Mouse (Mus musculus): Measurements from ENCODE around the gene Immp2l. TPM values are rescaled to one million over a fixed set of nuclear protein-coding genes. Genes with fewer than 3 reads are reported as not detected.

Gene Immp2l
- polyA plus RNA-seq, 1 experiment from 2014 or later = 8.1 TPM

DNA sequence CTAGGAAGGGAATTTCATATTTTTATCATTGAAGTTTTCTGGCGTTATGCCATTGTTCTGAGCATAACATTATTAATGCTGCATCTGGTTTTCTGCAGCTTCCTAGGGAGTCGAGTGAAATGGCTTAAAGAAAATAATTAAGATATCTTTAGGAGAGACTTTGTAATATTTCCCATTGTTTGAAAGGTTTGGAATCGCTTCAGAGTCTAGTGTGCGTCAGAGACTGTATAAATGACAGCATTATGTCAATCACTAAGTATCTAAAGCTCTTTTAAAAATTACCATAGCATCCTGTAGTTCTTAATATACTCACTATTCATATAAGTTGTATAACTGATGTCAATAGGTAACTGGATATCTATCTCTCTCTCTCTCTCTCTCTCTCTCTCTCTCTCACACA lies 551.3 kb downstream of the Immp2l start:
- no peaks in the 10 kb centered on the region for H3K4me1 ChIP-seq (ENCODE audit: control insufficient read depth, insufficient read depth, low read length)
- H3K36me3 ChIP-seq (ENCODE audit: control insufficient read depth, insufficient read depth, low read length) = no peaks in the 10 kb centered on the region
- H3K9me3 ChIP-seq (ENCODE audit: control insufficient read depth, low read length) = no peaks in the 10 kb centered on the region
- no peak overlapping the region for H3K4me2 ChIP-seq (ENCODE audit: low read depth, severe bottlenecking)
- 89% methylated on average over 4 of the region's 4 CpGs for WGBS
- no peak for ATAC-seq (ENCODE audit: insufficient number of reproducible peaks, low FRiP score, low TSS enrichment, low read depth)
- H3K9ac ChIP-seq (ENCODE audit: low read length) = no peak overlapping the region
- no peak overlapping the region for H3K4me3 ChIP-seq (ENCODE audit: low read depth, low read length)
- no peaks in the 10 kb centered on the region for H3K27me3 ChIP-seq (ENCODE audit: control insufficient read depth, insufficient read depth, low read length)
- DNase-seq (ENCODE audit: low spot score) = no peak
- no peak overlapping the region for H3K27ac ChIP-seq (replicated peaks; ENCODE audit: low read depth, low read length)

DNA sequence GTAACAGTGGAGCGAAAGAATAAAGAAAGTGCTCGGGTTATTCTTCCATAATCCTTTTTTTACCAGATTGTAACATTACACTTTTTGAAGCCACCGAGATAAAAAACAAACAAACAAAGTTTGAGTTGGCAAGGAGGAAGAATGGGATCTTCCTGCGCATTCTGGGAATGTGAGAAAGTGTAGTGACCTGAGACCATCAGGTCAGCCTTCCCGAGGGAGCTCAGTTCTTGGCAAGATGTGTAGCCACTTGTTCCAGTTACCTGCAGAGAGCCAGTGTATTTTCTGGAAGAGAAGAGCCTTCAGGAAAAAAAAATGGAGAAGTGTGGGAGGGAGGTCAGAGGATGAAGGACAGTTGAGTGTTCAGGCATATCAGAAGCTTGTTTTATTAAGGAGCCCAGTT lies 569.5 kb downstream of the Immp2l start:
- Histone ChIP-seq H3K27me3 (ENCODE audit: control insufficient read depth, insufficient read depth, low read length) (no peaks in the 10 kb centered on the region), H3K4me2 (ENCODE audit: low read depth, severe bottlenecking) (no peak overlapping the region), H3K9me3 (ENCODE audit: control insufficient read depth, low read length) (no peaks in the 10 kb centered on the region), H3K4me3 (ENCODE audit: low read depth, low read length) (no peak overlapping the region), H3K27ac (replicated peaks; ENCODE audit: low read depth, low read length) (no peak overlapping the region), H3K36me3 (ENCODE audit: control insufficient read depth, insufficient read depth, low read length) (no peaks in the 10 kb centered on the region), H3K9ac (ENCODE audit: low read length) (no peak overlapping the region), H3K4me1 (ENCODE audit: control insufficient read depth, insufficient read depth, low read length) (no peaks in the 10 kb centered on the region)
- ATAC-seq (ENCODE audit: insufficient number of reproducible peaks, low FRiP score, low TSS enrichment, low read depth) (no peak), DNase-seq (ENCODE audit: low spot score) (no peak)
- 86% methylated on average over 5 of the region's 5 CpGs for WGBS

DNA sequence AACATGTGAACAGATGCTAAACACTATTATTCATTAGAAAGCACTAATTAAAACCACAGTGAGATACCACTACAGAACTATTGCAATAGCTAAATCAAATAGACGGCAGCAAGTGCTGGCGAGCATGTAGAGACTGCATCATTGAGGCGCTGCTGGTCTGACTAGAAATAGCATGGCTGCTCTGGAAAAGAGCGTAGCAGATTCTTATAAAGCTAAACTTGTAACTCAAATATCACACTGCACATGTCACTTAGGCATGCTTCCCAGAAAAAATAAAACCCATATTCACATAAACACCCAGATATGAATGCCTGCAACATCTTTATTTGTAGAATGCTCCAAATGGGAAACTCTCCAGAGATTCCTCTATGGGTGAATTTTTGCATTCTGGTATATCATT lies 570.1 kb downstream of the Immp2l start:
- Histone ChIP-seq H3K9me3 (ENCODE audit: control insufficient read depth, low read length) (no peaks in the 10 kb centered on the region), H3K4me3 (ENCODE audit: low read depth, low read length) (no peak overlapping the region), H3K27ac (replicated peaks; ENCODE audit: low read depth, low read length) (no peak overlapping the region), H3K9ac (ENCODE audit: low read length) (no peak overlapping the region), H3K4me2 (ENCODE audit: low read depth, severe bottlenecking) (no peak overlapping the region), H3K4me1 (ENCODE audit: control insufficient read depth, insufficient read depth, low read length) (no peaks in the 10 kb centered on the region), H3K27me3 (ENCODE audit: control insufficient read depth, insufficient read depth, low read length) (no peaks in the 10 kb centered on the region), H3K36me3 (ENCODE audit: control insufficient read depth, insufficient read depth, low read length) (no peaks in the 10 kb centered on the region)
- ATAC-seq (ENCODE audit: insufficient number of reproducible peaks, low FRiP score, low TSS enrichment, low read depth) = no peak
- 87% methylated on average over 4 of the region's 4 CpGs for WGBS
- no peak for DNase-seq (ENCODE audit: low spot score)

DNA sequence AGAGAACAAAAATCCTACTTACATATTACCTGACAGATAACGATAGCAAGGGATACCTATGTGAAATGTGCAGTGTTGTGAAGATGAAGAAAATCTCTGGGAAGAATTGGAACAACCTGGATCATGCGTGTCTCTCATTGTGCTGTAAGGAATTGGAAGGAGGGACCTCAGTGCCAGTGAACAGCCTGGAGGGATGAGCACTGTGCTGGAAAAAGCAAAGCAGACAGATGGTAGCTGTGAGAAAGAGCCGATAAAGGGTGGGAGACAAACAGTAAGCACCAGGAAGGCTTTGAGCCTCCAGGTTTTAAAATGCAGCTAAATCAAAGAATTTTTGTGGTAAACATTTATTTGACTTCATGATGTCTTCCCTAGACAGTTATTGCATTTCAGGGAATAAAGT lies 591.4 kb downstream of the Immp2l start:
- DNase-seq (ENCODE audit: low spot score) (no peak), ATAC-seq (ENCODE audit: insufficient number of reproducible peaks, low FRiP score, low TSS enrichment, low read depth) (no peak)
- Histone ChIP-seq H3K9me3 (ENCODE audit: control insufficient read depth, low read length) (no peaks in the 10 kb centered on the region), H3K4me2 (ENCODE audit: low read depth, severe bottlenecking) (no peak overlapping the region), H3K36me3 (ENCODE audit: control insufficient read depth, insufficient read depth, low read length) (no peaks in the 10 kb centered on the region), H3K4me1 (ENCODE audit: control insufficient read depth, insufficient read depth, low read length) (no peaks in the 10 kb centered on the region), H3K27ac (replicated peaks; ENCODE audit: low read depth, low read length) (no peak overlapping the region), H3K27me3 (ENCODE audit: control insufficient read depth, insufficient read depth, low read length) (no peaks in the 10 kb centered on the region), H3K4me3 (ENCODE audit: low read depth, low read length) (no peak overlapping the region), H3K9ac (ENCODE audit: low read length) (no peak overlapping the region)
- 89% methylated on average over 3 of the region's 3 CpGs for WGBS

DNA sequence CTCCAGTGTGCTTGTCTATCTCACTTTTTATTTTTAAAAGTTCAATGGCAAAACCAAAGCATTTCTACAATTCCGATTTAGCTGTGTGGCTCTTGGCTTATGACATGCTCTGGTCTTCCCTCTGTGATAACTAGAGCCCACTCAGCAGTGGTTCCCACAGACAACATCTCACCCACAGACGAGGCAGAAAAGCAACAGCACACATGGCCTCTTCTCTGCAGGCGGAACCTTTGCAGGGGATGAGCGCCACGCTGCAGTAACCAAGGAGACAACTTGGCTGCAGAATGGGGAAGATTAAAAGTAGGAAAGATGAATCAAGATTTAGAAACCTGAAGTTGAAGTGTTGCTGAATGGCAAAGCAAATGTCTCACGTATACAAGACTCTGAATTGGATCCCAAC lies 597.5 kb downstream of the Immp2l start:
- Histone ChIP-seq H3K4me1 (ENCODE audit: control insufficient read depth, insufficient read depth, low read length) (no peaks in the 10 kb centered on the region), H3K27ac (replicated peaks; ENCODE audit: low read depth, low read length) (no peak overlapping the region), H3K4me2 (ENCODE audit: low read depth, severe bottlenecking) (no peak overlapping the region), H3K27me3 (ENCODE audit: control insufficient read depth, insufficient read depth, low read length) (no peaks in the 10 kb centered on the region), H3K4me3 (ENCODE audit: low read depth, low read length) (no peak overlapping the region), H3K9me3 (ENCODE audit: control insufficient read depth, low read length) (no peaks in the 10 kb centered on the region), H3K9ac (ENCODE audit: low read length) (no peak overlapping the region), H3K36me3 (ENCODE audit: control insufficient read depth, insufficient read depth, low read length) (no peaks in the 10 kb centered on the region)
- WGBS = 88% methylated on average over 6 of the region's 6 CpGs
- no peak for ATAC-seq (ENCODE audit: insufficient number of reproducible peaks, low FRiP score, low TSS enrichment, low read depth)
- DNase-seq (ENCODE audit: low spot score) = no peak

DNA sequence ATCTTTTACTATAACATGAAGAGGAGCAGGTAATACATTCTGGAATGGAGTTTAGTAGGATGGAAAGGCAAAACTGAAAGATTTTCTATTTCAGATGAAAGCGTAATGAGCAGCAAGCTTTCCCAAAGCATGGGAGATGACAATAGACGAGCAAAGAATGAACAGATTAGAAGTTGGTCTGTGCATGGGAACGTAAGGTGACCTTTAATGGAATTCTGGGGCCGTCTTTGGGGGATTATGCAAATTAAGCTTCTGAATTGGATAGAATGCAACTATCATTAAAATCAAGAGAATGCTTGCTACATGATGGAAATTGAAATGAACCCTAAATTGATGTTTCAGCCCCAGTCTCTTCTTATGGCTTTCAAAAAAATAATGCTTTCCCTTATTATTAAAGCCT lies 619.4 kb downstream of the Immp2l start:
- H3K4me1 ChIP-seq (ENCODE audit: control insufficient read depth, insufficient read depth, low read length) = no peaks in the 10 kb centered on the region
- 82% methylated on average over 4 of the region's 4 CpGs for WGBS

DNA sequence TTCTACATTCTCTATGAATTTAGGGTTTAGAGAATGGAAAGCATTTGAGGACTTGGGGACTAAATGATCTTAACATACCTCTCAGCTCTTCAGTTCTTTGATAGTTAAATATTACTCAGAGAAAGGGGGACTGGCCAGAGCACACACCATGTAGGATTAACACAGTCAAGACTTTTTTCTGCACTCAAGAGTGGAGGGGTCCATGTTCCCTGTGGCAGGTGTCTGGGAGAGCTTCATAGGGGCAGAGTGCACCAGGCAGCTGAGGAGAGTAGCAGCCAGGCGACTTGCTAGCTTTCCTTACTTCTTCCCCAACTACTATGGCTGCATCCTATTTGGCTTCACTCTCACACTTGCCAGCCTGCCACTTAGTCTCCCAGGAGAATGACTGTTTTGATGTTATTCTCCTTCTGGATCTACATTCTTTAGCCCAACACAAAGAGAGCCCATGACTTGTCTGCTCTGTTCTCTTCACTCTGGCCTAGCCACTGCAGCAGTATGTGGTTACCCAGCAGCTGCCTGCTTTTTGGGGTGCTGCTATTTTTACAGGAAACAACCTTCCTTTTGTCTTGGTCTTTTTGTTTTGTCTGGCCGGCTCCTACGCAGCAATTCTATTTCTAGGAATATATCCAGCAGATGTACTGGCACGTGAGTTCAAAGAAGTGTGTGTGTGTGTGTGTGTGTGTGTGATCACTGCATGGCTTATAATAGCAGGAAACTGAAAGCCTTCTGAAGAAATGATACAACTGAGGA lies 621.1 kb downstream of the Immp2l start:
- Histone ChIP-seq H3K4me1 (ENCODE audit: control insufficient read depth, insufficient read depth, low read length) (no peaks in the 10 kb centered on the region), H3K27me3 (ENCODE audit: control insufficient read depth, insufficient read depth, low read length) (no peaks in the 10 kb centered on the region), H3K4me2 (ENCODE audit: low read depth, severe bottlenecking) (no peak overlapping the region), H3K9me3 (ENCODE audit: control insufficient read depth, low read length) (no peaks in the 10 kb centered on the region), H3K9ac (ENCODE audit: low read length) (no peak overlapping the region), H3K4me3 (ENCODE audit: low read depth, low read length) (no peak overlapping the region), H3K27ac (replicated peaks; ENCODE audit: low read depth, low read length) (no peak overlapping the region), H3K36me3 (ENCODE audit: control insufficient read depth, insufficient read depth, low read length) (no peaks in the 10 kb centered on the region)
- ATAC-seq (ENCODE audit: insufficient number of reproducible peaks, low FRiP score, low TSS enrichment, low read depth) = no peak
- no peak for DNase-seq (ENCODE audit: low spot score)
- 71% methylated on average over 4 of the region's 4 CpGs for WGBS

More for the DNA sequence above, 619.4 kb downstream of the Immp2l start:
- Histone ChIP-seq H3K4me3 (ENCODE audit: low read depth, low read length) (no peak overlapping the region), H3K4me2 (ENCODE audit: low read depth, severe bottlenecking) (no peak overlapping the region), H3K9ac (ENCODE audit: low read length) (no peak overlapping the region), H3K36me3 (ENCODE audit: control insufficient read depth, insufficient read depth, low read length) (no peaks in the 10 kb centered on the region), H3K27me3 (ENCODE audit: control insufficient read depth, insufficient read depth, low read length) (no peaks in the 10 kb centered on the region), H3K27ac (replicated peaks; ENCODE audit: low read depth, low read length) (no peak overlapping the region), H3K9me3 (ENCODE audit: control insufficient read depth, low read length) (no peaks in the 10 kb centered on the region)
- ATAC-seq (ENCODE audit: insufficient number of reproducible peaks, low FRiP score, low TSS enrichment, low read depth) = no peak
- no peak for DNase-seq (ENCODE audit: low spot score)

DNA sequence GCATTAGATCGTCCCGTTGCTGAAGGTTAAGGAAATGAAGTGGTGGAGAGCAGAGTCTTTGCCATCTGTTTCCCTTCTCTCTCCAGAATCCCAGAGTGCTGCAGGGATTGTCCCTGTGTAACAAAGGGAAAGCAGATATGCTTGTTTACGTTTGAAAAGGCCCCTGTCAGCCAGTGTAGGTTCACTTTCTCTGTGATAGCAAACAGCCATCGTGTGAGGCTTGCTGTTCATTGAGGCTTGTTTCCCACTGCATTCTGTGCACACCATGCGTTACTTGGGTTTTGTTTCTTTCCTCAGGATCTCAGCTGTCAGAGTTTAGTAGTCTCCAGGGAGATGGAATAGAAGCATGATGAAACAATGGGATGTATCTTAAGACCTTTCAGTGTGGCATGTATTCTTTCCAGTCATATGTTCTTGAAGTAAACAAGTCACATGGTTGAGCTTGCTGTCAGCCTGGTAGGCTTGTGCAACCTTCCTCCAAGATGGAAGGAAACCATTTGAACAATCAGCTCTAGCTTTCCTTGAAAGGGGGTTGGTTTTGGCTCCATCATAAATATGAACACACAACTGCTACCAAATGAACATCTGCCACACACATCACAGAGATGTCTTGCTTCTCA lies 623.2 kb downstream of the Immp2l start:
- Histone ChIP-seq H3K9ac (ENCODE audit: low read length) (no peak overlapping the region), H3K27me3 (ENCODE audit: control insufficient read depth, insufficient read depth, low read length) (no peaks in the 10 kb centered on the region), H3K4me3 (ENCODE audit: low read depth, low read length) (no peak overlapping the region), H3K36me3 (ENCODE audit: control insufficient read depth, insufficient read depth, low read length) (no peaks in the 10 kb centered on the region), H3K4me2 (ENCODE audit: low read depth, severe bottlenecking) (no peak overlapping the region), H3K27ac (replicated peaks; ENCODE audit: low read depth, low read length) (no peak overlapping the region), H3K4me1 (ENCODE audit: control insufficient read depth, insufficient read depth, low read length) (no peaks in the 10 kb centered on the region), H3K9me3 (ENCODE audit: control insufficient read depth, low read length) (no peaks in the 10 kb centered on the region)
- ATAC-seq (ENCODE audit: insufficient number of reproducible peaks, low FRiP score, low TSS enrichment, low read depth) (no peak), DNase-seq (ENCODE audit: low spot score) (no peak)
- WGBS = 48% methylated on average over 5 of the region's 5 CpGs

All from limb, embryonic 11.5 days (tissue).